In genomic region chr16:92345177-92345576, GRCm38 (mm10) we compare ENCODE assay signal across 13 mouse cellular contexts. TPM values are rescaled to one million over a fixed set of nuclear protein-coding genes. Genes with fewer than 3 reads are reported as not detected.
DNase-seq lines count a peak whose midpoint lies in the region; ATAC-seq and TF ChIP-seq lines count a peak whose summit lies in the region.
"Had no signal": no experiment of that assay in that cellular context is flagged by ENCODE, and none has a peak within 500 bp of the region (broad histone marks: within the 10 kb centered on the region; RNA-seq: fewer than 3 reads in every experiment).

No protein-coding gene starts in this region.

- whole genome bisulfite sequencing in lung, embryonic 14.5 days = 22% methylated on average over 11 of the region's 11 CpGs
- 17% methylated on average over 11 of the region's 11 CpGs for WGBS in heart, embryonic 15.5 days
- WGBS in liver, embryonic 15.5 days (ENCODE audit: insufficient replicate concordance) = 25% methylated on average over 11 of the region's 11 CpGs

- DNase-seq in lung, embryonic 14.5 days = peak; percentile 32
- DNase-seq in lung, postnatal 14 days = no peak
- DNase-seq in adrenal gland, postnatal 25 days = peak; percentile 58
- no peak for DNase-seq in kidney, adult 9 months
- DNase-seq in right cerebral cortex, adult 2 months (ENCODE audit: low spot score in 2 of 2) = no peak
- no peak for DNase-seq in left cerebral cortex, adult 11 months (ENCODE audit: low spot score)
- DNase-seq: thymus, adult 2 months had no signal

- no peak overlapping the region for H3K27ac ChIP-seq in lung, embryonic 14.5 days (ENCODE audit: low read depth)
- H3K27ac ChIP-seq in heart, embryonic 15.5 days = peak overlapping the region; percentile 97
- H3K27ac ChIP-seq in liver, embryonic 15.5 days (replicated peaks) = no peak overlapping the region

- H3K36me3 ChIP-seq in lung, embryonic 14.5 days (ENCODE audit: insufficient read depth) = no peaks in the 10 kb centered on the region
- no peaks in the 10 kb centered on the region for H3K36me3 ChIP-seq in heart, embryonic 15.5 days
- H3K36me3 ChIP-seq in liver, embryonic 15.5 days (replicated peaks) = no peaks in the 10 kb centered on the region

- no peak overlapping the region for H3K4me2 ChIP-seq in lung, embryonic 14.5 days
- H3K4me2 ChIP-seq in heart, embryonic 15.5 days = no peak overlapping the region
- H3K4me2 ChIP-seq in liver, embryonic 15.5 days = 0 out of 2 replicates have a peak overlapping the region, but pooled peaks have one; percentile 15

- H3K27me3 ChIP-seq in lung, embryonic 14.5 days (ENCODE audit: insufficient read depth, low read length) = no peaks in the 10 kb centered on the region
- no peaks in the 10 kb centered on the region for H3K27me3 ChIP-seq in heart, embryonic 15.5 days
- no peaks in the 10 kb centered on the region for H3K27me3 ChIP-seq in liver, embryonic 15.5 days

- no peak overlapping the region for H3K4me3 ChIP-seq in lung, embryonic 14.5 days (ENCODE audit: low read depth, low read length)
- no peak overlapping the region for H3K4me3 ChIP-seq in heart, embryonic 15.5 days
- H3K4me3 ChIP-seq in liver, embryonic 15.5 days (replicated peaks) = no peak overlapping the region

- no peak for TF ChIP-seq CTCF in lung, embryonic 14.5 days (IDR thresholded peaks at IDR 0.05; ENCODE audit: low read depth)

- H3K9ac ChIP-seq in lung, embryonic 14.5 days = no peak overlapping the region
- H3K9ac ChIP-seq in heart, embryonic 15.5 days = 0 out of 2 replicates have a peak overlapping the region, but pooled peaks have one; percentile 9
- no peak overlapping the region; the same call in 1 of the 2 replicates for H3K9ac ChIP-seq in liver, embryonic 15.5 days

- no peaks in the 10 kb centered on the region for H3K9me3 ChIP-seq in lung, embryonic 14.5 days (ENCODE audit: low read depth, low read length)
- H3K9me3 ChIP-seq in heart, embryonic 15.5 days (replicated peaks) = no peaks in the 10 kb centered on the region
- H3K9me3 ChIP-seq in liver, embryonic 15.5 days (replicated peaks) = no peaks in the 10 kb centered on the region

- ATAC-seq in lung, embryonic 14.5 days (ENCODE audit: insufficient read depth) = no peak
- ATAC-seq in heart, embryonic 15.5 days (replicated peaks; ENCODE audit: insufficient number of reproducible peaks, insufficient read depth, low FRiP score, low read depth) = peak; percentile 82
- no peak for ATAC-seq in liver, embryonic 15.5 days (ENCODE audit: insufficient read depth)
- ATAC-seq: CD4-positive, CD25-positive, alpha-beta regulatory T cell, adult 4 months; hindbrain, embryonic 16.5 days had no signal

- H3K4me1 ChIP-seq in lung, embryonic 14.5 days (ENCODE audit: insufficient read depth) = 0 out of 2 replicates have a peak, but pooled peaks cover 6% of the 10 kb centered on the region
- peaks cover 32% of the 10 kb centered on the region for H3K4me1 ChIP-seq in heart, embryonic 15.5 days (replicated peaks)
- peaks cover 23% of the 10 kb centered on the region for H3K4me1 ChIP-seq in liver, embryonic 15.5 days (replicated peaks)

RNA-seq across cellular contexts. Expression of gene Kcne1, which starts 14.1 kb away (rescaled TPM):
- polyA plus RNA-seq in lung, embryonic 14.5 days (2014; fragmentation: Nextera tagmentation; extraction: Ambion mirVana) = 0.22 TPM in 1 of 2 replicates, not detected in the other
- not detected in 2 replicates for total RNA-seq in adrenal gland, postnatal 25 days (2021)
- 120 and 162 TPM in 2 replicates for polyA plus RNA-seq in heart, embryonic 15.5 days (2015; fragmentation: Nextera tagmentation; extraction: Ambion mirVana)
- polyA plus RNA-seq in liver, embryonic 15.5 days (2015; fragmentation: Nextera tagmentation; extraction: Ambion mirVana) = not detected in 2 replicates
- polyA plus RNA-seq: CD4-positive, CD25-positive, alpha-beta regulatory T cell, adult 4 months had no signal

RNA-seq across cellular contexts. Expression of gene Fam243, which starts 23.9 kb away (rescaled TPM):
- not detected in 2 replicates for polyA plus RNA-seq in lung, embryonic 14.5 days (2014; fragmentation: Nextera tagmentation; extraction: Ambion mirVana)
- total RNA-seq in adrenal gland, postnatal 25 days (2021) = not detected in 2 replicates
- polyA plus RNA-seq in heart, embryonic 15.5 days (2015; fragmentation: Nextera tagmentation; extraction: Ambion mirVana) = not detected in 2 replicates
- not detected in 2 replicates for polyA plus RNA-seq in liver, embryonic 15.5 days (2015; fragmentation: Nextera tagmentation; extraction: Ambion mirVana)
- polyA plus RNA-seq: CD4-positive, CD25-positive, alpha-beta regulatory T cell, adult 4 months; embryonic facial prominence, embryonic 14.5 days; frontal cortex, adult 2 months; hindbrain, embryonic 16.5 days had no signal

RNA-seq across cellular contexts. Expression of gene Smim11, which starts 44.1 kb away (rescaled TPM):
- 130 and 134 TPM in 2 replicates for polyA plus RNA-seq in lung, embryonic 14.5 days (2014; fragmentation: Nextera tagmentation; extraction: Ambion mirVana)
- total RNA-seq in adrenal gland, postnatal 25 days (2021) = 72.8 and 74.9 TPM in 2 replicates
- 100 and 145 TPM in 2 replicates for polyA plus RNA-seq in heart, embryonic 15.5 days (2015; fragmentation: Nextera tagmentation; extraction: Ambion mirVana)
- polyA plus RNA-seq in liver, embryonic 15.5 days (2015; fragmentation: Nextera tagmentation; extraction: Ambion mirVana) = 36.4 and 42.4 TPM in 2 replicates

RNA-seq across cellular contexts. Expression of gene Kcne2, which starts 53.0 kb away (rescaled TPM):
- 0.21 and 0.26 TPM in 2 replicates for polyA plus RNA-seq in lung, embryonic 14.5 days (2014; fragmentation: Nextera tagmentation; extraction: Ambion mirVana)
- not detected in 2 replicates for total RNA-seq in adrenal gland, postnatal 25 days (2021)
- polyA plus RNA-seq in heart, embryonic 15.5 days (2015; fragmentation: Nextera tagmentation; extraction: Ambion mirVana) = 0.66 and 1.0 TPM in 2 replicates
- not detected in 2 replicates for polyA plus RNA-seq in liver, embryonic 15.5 days (2015; fragmentation: Nextera tagmentation; extraction: Ambion mirVana)
- polyA plus RNA-seq: CD4-positive, CD25-positive, alpha-beta regulatory T cell, adult 4 months had no signal

Comparison
In these comparisons a context has a peak if more than half of its experiments do, and no peak if none do; other contexts are left out.
1. DNase-seq: peak in lung, embryonic 14.5 days (single experiment) and adrenal gland, postnatal 25 days (single experiment); none in lung, postnatal 14 days (single experiment), kidney, adult 9 months (single experiment), right cerebral cortex, adult 2 months (0 of 2) and left cerebral cortex, adult 11 months (single experiment).
2. RNA of gene Kcne1, which starts 14.1 kb away (polyA plus RNA-seq): 120 to 162 TPM in heart, embryonic 15.5 days; 0.22 TPM in lung, embryonic 14.5 days and not detected in liver, embryonic 15.5 days; every median in the first group is over 10 times any median in the second.